Mouse (Mus musculus) stomach, embryonic 16.5 days (tissue): Measurements from ENCODE around the gene Ap2a2. TPM values are rescaled to one million over a fixed set of nuclear protein-coding genes. Genes with fewer than 3 reads are reported as not detected.

ENCODE experiments used
- ATAC-seq: fragments of 200-750 bp; cut with Nextera tagmentation; 2 replicates; pipeline ENCODE4 v1.8.0; 2017; ENCODE audit warnings: moderate number of reproducible peaks, moderate TSS enrichment; ENCODE audit not compliant: insufficient read depth, low FRiP score
- H3K27ac ChIP-seq: fragments of 300-500 bp; sonication (generic); 2 replicates; pipeline ENCODE4 v1.5.1; 2014; ENCODE audit warnings: low read length
- H3K27me3 ChIP-seq: fragments of 300-500 bp; sonication (generic); 2 replicates; pipeline ENCODE4 v1.6.1; 2014; ENCODE audit warnings: low read length, control low read depth, mixed read lengths; ENCODE audit not compliant: control insufficient read depth, insufficient read depth
- H3K36me3 ChIP-seq: fragments of 300-500 bp; sonication (generic); 2 replicates; pipeline ENCODE4 v1.6.1; 2014; ENCODE audit warnings: low read length; ENCODE audit not compliant: control insufficient read depth, insufficient read depth
- H3K4me1 ChIP-seq: fragments of 300-500 bp; sonication (generic); 2 replicates; pipeline ENCODE4 v1.6.1; 2014; ENCODE audit warnings: low read length, control low read depth, mixed read lengths; ENCODE audit not compliant: control insufficient read depth, insufficient read depth
- H3K4me2 ChIP-seq: fragments of 300-500 bp; sonication (generic); 2 replicates; pipeline ENCODE4 v1.6.1; 2014; ENCODE audit warnings: low read depth, low read length, mixed read lengths
- H3K4me3 ChIP-seq: fragments of 300-500 bp; sonication (generic); replicated peaks from 2 replicates; pipeline ENCODE4 v1.5.1; 2014; ENCODE audit warnings: mild to moderate bottlenecking, low read length
- H3K9ac ChIP-seq: fragments of 300-500 bp; sonication (generic); 2 replicates; pipeline ENCODE4 v1.6.1; 2014; ENCODE audit warnings: low read length
- H3K9me3 ChIP-seq: fragments of 300-500 bp; sonication (generic); replicated peaks from 2 replicates; pipeline ENCODE4 v1.6.1; 2016; ENCODE audit warnings: low read length, control low read depth; ENCODE audit not compliant: control insufficient read depth
- WGBS: fragments of 180-500 bp; shearing (Covaris S2); extraction: QIAGEN DNeasy Blood & Tissue Kit; methylation state at CpG from one replicate; pipeline ENCODE4 v1.1.7; 2014; 5-methylcytosine and 5-hydroxymethylcytosine counted together
- polyA plus RNA-seq: library from polyadenylated mRNA; unstranded; fragments of >200 nt; fragmentation: Nextera tagmentation; extraction: Ambion mirVana; gene quantifications from 2 replicates; pipeline ENCODE4 v1.2.1, GENCODE M21; 2015

Ap2a2 gene
- 86.0 and 91.0 TPM in 2 replicates for polyA plus RNA-seq

DNA sequence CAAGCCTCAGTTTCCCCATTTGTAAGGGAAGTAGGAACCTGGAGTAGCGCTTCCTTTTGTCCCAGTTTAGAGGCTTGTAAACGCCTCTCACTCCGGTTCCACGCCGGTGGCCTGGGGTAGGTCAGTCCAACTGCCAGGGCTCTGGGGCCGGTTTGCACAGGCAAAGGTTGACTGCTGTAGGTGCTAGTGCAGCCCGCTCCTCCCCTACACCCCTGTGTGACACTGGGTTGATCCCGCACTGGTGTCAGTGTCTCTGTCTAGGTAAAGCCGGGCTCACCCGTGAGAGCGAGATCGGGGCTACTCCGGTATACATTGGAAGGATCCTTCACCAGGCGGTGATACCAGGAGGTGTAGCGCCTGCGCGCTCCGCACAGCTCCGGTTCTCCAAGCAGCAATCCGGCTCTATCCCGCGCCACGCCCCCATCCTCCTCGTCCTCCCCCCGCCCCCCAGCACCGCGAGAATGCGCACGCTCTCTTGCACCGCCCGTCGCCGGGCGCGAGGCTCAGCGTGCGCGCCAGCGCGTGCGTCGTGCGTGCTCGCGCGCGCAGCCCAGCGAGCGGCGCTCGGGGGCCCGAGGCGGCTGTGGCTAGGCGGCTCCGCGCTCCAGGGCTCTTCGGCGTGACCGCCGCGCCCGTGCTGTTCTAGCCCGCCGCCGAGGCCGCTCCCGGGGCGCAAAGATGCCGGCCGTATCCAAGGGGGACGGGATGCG is at the start of gene Ap2a2:
TSS of gene Ap2a2 (plus strand) at position 492 of the 710 bp plus-strand sequence.
- Histone ChIP-seq H3K27me3 (no peaks in the 10 kb centered on the region), H3K36me3 (no peaks in the 10 kb centered on the region), H3K9ac (peak within 1 kb of the TSS; percentile 97), H3K4me2 (peak within 1 kb of the TSS; percentile 93), H3K27ac (peak within 1 kb of the TSS; percentile 86), H3K9me3 (no peaks in the 10 kb centered on the region), H3K4me1 (peaks cover 24% of the 10 kb centered on the region), H3K4me3 (peak within 1 kb of the TSS; percentile 95)
- WGBS, result under 1% methylated on average over 72 of the region's 72 CpGs
- peak; percentile 95 for ATAC-seq

DNA sequence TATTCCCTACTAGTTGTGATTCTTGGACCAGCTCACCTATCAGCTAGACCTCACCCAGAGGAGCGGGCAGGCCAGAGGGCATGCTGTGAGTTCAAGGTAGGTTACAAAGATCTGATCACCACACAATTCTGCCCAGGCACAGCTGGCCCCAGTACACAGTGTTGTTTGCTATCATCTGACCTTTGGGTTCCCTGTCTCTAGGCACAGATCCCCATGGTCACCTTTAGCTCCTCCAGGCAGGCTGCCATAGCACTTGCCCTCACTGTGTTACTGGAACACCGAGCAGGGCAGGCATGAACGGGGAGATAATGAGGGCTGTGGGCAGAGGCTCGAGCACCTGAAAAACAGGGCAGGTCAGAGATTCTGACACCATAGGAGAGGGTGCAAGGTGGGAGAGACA is 44.3 kb upstream of the Ap2a2 start:
- WGBS, result 85% methylated on average over 4 of the region's 4 CpGs
- Histone ChIP-seq H3K27ac (no peak overlapping the region), H3K9ac (no peak overlapping the region), H3K4me1 (no peaks in the 10 kb centered on the region), H3K4me3 (no peak overlapping the region), H3K9me3 (no peaks in the 10 kb centered on the region), H3K27me3 (no peaks in the 10 kb centered on the region), H3K4me2 (no peak overlapping the region), H3K36me3 (peaks cover 5% of the 10 kb centered on the region; the same call in 1 of the 2 replicates)
- ATAC-seq, result no peak; the same call in 1 of the 2 replicates

DNA sequence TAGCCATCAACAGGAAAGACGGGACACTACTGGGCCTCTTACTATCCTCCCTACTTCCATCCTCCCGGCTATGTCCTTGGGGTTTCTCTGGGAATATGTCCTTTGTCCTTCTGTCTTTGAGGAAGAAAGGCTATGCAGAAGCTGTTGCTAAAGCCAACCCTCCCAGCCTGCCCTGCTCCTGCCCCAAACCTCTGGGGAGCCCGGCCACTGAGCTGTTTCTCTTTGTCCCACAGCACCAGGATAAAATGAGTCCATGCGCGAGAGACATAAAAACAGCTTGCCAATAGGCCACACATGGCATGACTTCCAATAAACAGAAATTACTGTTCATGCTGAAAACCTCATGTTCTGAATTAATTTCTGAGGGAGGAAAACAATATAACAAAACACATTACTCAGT is 43.7 kb upstream of the Ap2a2 start:
- Histone ChIP-seq H3K27me3 (no peaks in the 10 kb centered on the region), H3K27ac (no peak overlapping the region), H3K4me3 (no peak overlapping the region), H3K4me2 (no peak overlapping the region), H3K36me3 (peaks cover 5% of the 10 kb centered on the region; the same call in 1 of the 2 replicates), H3K4me1 (no peaks in the 10 kb centered on the region), H3K9ac (no peak overlapping the region), H3K9me3 (no peaks in the 10 kb centered on the region)
- 90% methylated on average over 5 of the region's 5 CpGs for WGBS
- ATAC-seq, result no peak

GRCm38 (mm10) chr7:141518926-141519325 is 43.0 kb upstream of the Ap2a2 start:
- Histone ChIP-seq H3K36me3 (peaks cover 5% of the 10 kb centered on the region; the same call in 1 of the 2 replicates), H3K4me2 (no peak overlapping the region), H3K4me1 (no peaks in the 10 kb centered on the region), H3K9ac (no peak overlapping the region), H3K4me3 (no peak overlapping the region), H3K27me3 (no peaks in the 10 kb centered on the region), H3K9me3 (no peaks in the 10 kb centered on the region), H3K27ac (no peak overlapping the region)
- ATAC-seq, result no peak
- 77% methylated on average over 3 of the region's 3 CpGs for WGBS

GRCm38 (mm10) chr7:141519795-141520194 is 42.2 kb upstream of the Ap2a2 start:
- ATAC-seq, result no peak
- Histone ChIP-seq H3K27ac (no peak overlapping the region), H3K9ac (no peak overlapping the region), H3K4me1 (no peaks in the 10 kb centered on the region), H3K27me3 (no peaks in the 10 kb centered on the region), H3K36me3 (peaks cover 5% of the 10 kb centered on the region; the same call in 1 of the 2 replicates), H3K4me2 (no peak overlapping the region), H3K9me3 (no peaks in the 10 kb centered on the region), H3K4me3 (no peak overlapping the region)
- 89% methylated on average over 1 of the region's 1 CpGs for WGBS

GRCm38 (mm10) chr7:141523007-141523406 is 39.0 kb upstream of the Ap2a2 start:
- peaks cover 5% of the 10 kb centered on the region; the same call in 1 of the 2 replicates for H3K36me3 ChIP-seq
- no peaks in the 10 kb centered on the region for H3K9me3 ChIP-seq
- H3K4me3 ChIP-seq, result no peak overlapping the region
- H3K9ac ChIP-seq, result no peak overlapping the region
- ATAC-seq, result no peak
- 44% methylated on average over 4 of the region's 4 CpGs for WGBS
- no peak overlapping the region for H3K4me2 ChIP-seq
- H3K27me3 ChIP-seq, result no peaks in the 10 kb centered on the region
- no peak overlapping the region for H3K27ac ChIP-seq
- H3K4me1 ChIP-seq, result no peaks in the 10 kb centered on the region

- no peak overlapping the region for H3K4me3 ChIP-seq
- H3K9ac ChIP-seq, result no peak overlapping the region
- H3K9me3 ChIP-seq, result no peaks in the 10 kb centered on the region
- no peak for ATAC-seq
- H3K27ac ChIP-seq, result no peak overlapping the region
- H3K4me1 ChIP-seq, result no peaks in the 10 kb centered on the region
- H3K36me3 ChIP-seq, result peaks cover 5% of the 10 kb centered on the region; the same call in 1 of the 2 replicates
- WGBS, result 85% methylated on average over 4 of the region's 4 CpGs
- H3K4me2 ChIP-seq, result no peak overlapping the region
- H3K27me3 ChIP-seq, result no peaks in the 10 kb centered on the region
Measured at GRCm38 (mm10) chr7:141524271-141524670, 37.7 kb upstream of the Ap2a2 start.

DNA sequence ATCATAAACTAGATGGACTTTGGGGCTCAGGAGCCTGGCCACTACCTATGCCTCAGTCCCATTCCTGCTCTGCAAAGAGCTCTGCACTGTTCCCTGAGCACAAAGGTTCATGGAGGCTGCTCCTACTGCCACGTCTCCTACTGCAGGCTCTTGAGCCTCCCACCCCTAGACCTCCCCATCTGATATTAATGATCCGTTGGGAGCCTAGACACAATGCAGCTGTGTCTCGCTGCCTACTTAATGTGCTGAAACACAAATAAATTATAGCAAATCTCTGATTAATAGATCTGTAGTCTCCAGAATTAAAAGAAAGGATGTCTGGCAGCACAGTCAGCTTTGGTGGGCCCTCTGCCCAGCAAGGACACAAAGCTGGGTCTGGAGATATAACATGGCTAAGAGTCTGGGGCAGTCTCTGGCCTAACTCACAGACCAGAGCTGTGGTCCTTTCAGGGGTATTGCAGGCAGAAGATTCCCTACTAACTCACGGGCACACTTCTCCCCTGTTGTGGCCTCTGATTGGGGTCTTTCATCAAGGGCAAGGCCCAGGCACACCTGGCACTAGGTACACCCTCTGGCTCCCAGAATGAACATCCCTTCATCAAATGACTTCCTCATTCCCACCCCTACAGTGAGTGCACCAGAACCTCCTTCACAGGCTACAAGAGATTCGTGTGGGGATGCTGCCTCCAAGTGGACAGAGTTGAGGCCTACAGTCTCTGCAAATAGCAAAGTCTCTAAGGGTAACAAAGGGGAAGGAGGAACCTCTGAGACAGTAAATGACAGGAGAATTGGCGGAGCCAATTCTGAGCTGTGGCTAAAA is 37.0 kb upstream of the Ap2a2 start:
- Histone ChIP-seq H3K4me2 (no peak overlapping the region), H3K27me3 (no peaks in the 10 kb centered on the region), H3K9ac (no peak overlapping the region), H3K9me3 (no peaks in the 10 kb centered on the region), H3K27ac (no peak overlapping the region), H3K36me3 (peaks cover 5% of the 10 kb centered on the region; the same call in 1 of the 2 replicates), H3K4me3 (no peak overlapping the region), H3K4me1 (no peaks in the 10 kb centered on the region)
- peak; percentile 85; the same call in 1 of the 2 replicates for ATAC-seq
- WGBS, result 40% methylated on average over 6 of the region's 6 CpGs

DNA sequence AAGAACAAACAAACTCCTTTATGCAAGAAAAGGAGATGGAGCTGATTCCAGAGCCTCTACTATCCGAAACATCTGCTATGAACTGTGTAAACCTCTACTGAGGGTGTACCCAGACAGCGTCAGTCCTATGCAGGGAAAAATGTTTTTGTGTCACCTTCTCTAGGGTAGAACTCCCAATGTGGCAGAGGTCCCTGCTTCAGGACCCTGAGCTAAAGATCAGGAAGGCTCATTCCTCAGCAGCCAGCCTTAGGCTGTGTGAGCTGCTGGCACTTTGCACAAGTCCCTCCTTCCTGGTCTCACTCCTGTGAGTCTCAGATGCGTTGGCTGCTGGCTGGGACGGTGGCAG is 36.4 kb upstream of the Ap2a2 start:
- Histone ChIP-seq H3K4me3 (no peak overlapping the region), H3K36me3 (peaks cover 5% of the 10 kb centered on the region; the same call in 1 of the 2 replicates), H3K9me3 (no peaks in the 10 kb centered on the region), H3K4me2 (no peak overlapping the region), H3K27ac (no peak overlapping the region), H3K27me3 (no peaks in the 10 kb centered on the region), H3K9ac (0 out of 2 replicates have a peak overlapping the region, but pooled peaks have one; percentile 29), H3K4me1 (no peaks in the 10 kb centered on the region)
- WGBS, result 84% methylated on average over 4 of the region's 4 CpGs
- ATAC-seq, result no peak
